Mouse (Mus musculus): ENCODE data around the gene H2-Ke6.

- TF ChIP-seq CTCF (conservative IDR thresholded peaks at IDR 0.05 in 1 of 2, IDR thresholded peaks at IDR 0.05 in 1 of 2; ENCODE audit: low read depth in 2 of 2, low read length in 2 of 2) (peak in 1 of 2 experiments; percentile 28; a peak in 2 of 4 replicates), RCOR1 (conservative IDR thresholded peaks at IDR 0.05; ENCODE audit: low read depth, low read length) (0 out of 2 replicates have a peak, but pooled peaks have one; percentile 48), GABPA (IDR thresholded peaks at IDR 0.05; ENCODE audit: insufficient replicate concordance, low read depth, low read length) (no peak), POLR2A (IDR thresholded peaks at IDR 0.05; ENCODE audit: low read depth, low read length) (peak; percentile 77), MAX (IDR thresholded peaks at IDR 0.05; ENCODE audit: low read length) (peak; percentile 33; the same call in 1 of the 2 replicates), POLR2AphosphoS2 (IDR thresholded peaks at IDR 0.05; ENCODE audit: low read depth, low read length) (peak; percentile 99), USF2 (conservative IDR thresholded peaks at IDR 0.05; ENCODE audit: low read depth, low read length) (no peak), MXI1 (IDR thresholded peaks at IDR 0.05; ENCODE audit: low read depth, low read length) (peak; percentile 77), CHD2 (IDR thresholded peaks at IDR 0.05; ENCODE audit: low read length) (peak; percentile 67; the same call in 1 of the 2 replicates)
These were observed at the start of gene H2-Ke6 for GRCm38 (mm10) chr17:34027656-34028223.
